ENCODE assay signal across 8 mouse cellular contexts in genomic region chr6:71823085-71823484, GRCm38 (mm10). TPM values are rescaled to one million over a fixed set of nuclear protein-coding genes. Genes with fewer than 3 reads are reported as not detected.
DNase-seq lines count a peak whose midpoint lies in the region; ATAC-seq and TF ChIP-seq lines count a peak whose summit lies in the region.

No protein-coding gene starts in this region.

- 2% methylated on average over 7 of the region's 7 CpGs for WGBS in embryonic facial prominence, embryonic 15.5 days
- WGBS in limb, embryonic 12.5 days, result 1% methylated on average over 7 of the region's 7 CpGs
- 2% methylated on average over 7 of the region's 7 CpGs for WGBS in neural tube, embryonic 12.5 days

- peak overlapping the region; percentile 66 for H3K4me2 ChIP-seq in embryonic facial prominence, embryonic 15.5 days (replicated peaks)
- H3K4me2 ChIP-seq in limb, embryonic 12.5 days, result peak overlapping the region; percentile 73
- H3K4me2 ChIP-seq in neural tube, embryonic 12.5 days (replicated peaks), result peak overlapping the region; percentile 77

- H3K9ac ChIP-seq in embryonic facial prominence, embryonic 15.5 days, result peak overlapping the region; percentile 41
- H3K9ac ChIP-seq in limb, embryonic 12.5 days (replicated peaks), result peak overlapping the region; percentile 62
- peak overlapping the region; percentile 49 for H3K9ac ChIP-seq in neural tube, embryonic 12.5 days

- H3K9me3 ChIP-seq in embryonic facial prominence, embryonic 15.5 days (replicated peaks), result no peaks in the 10 kb centered on the region
- H3K9me3 ChIP-seq in limb, embryonic 12.5 days, result no peaks in the 10 kb centered on the region
- H3K9me3 ChIP-seq in neural tube, embryonic 12.5 days, result no peaks in the 10 kb centered on the region

- peak overlapping the region; percentile 76 for H3K27ac ChIP-seq in layer of hippocampus, adult 2 months
- no peak overlapping the region for H3K27ac ChIP-seq in embryonic facial prominence, embryonic 15.5 days (replicated peaks)
- 0 out of 2 replicates have a peak overlapping the region, but pooled peaks have one; percentile 60 for H3K27ac ChIP-seq in limb, embryonic 12.5 days
- no peak overlapping the region for H3K27ac ChIP-seq in neural tube, embryonic 12.5 days

- TF ChIP-seq CTCF in layer of hippocampus, adult 2 months (conservative IDR thresholded peaks at IDR 0.05), result no peak

- 0 out of 2 replicates have a peak, but pooled peaks cover 12% of the 10 kb centered on the region for H3K4me1 ChIP-seq in embryonic facial prominence, embryonic 15.5 days
- 0 out of 2 replicates have a peak, but pooled peaks cover 10% of the 10 kb centered on the region for H3K4me1 ChIP-seq in limb, embryonic 12.5 days (replicated peaks)
- no peaks in the 10 kb centered on the region; the same call in 1 of the 2 replicates for H3K4me1 ChIP-seq in neural tube, embryonic 12.5 days

- peaks cover 6% of the 10 kb centered on the region for H3K36me3 ChIP-seq in embryonic facial prominence, embryonic 15.5 days
- peaks cover 6% of the 10 kb centered on the region for H3K36me3 ChIP-seq in limb, embryonic 12.5 days
- H3K36me3 ChIP-seq in neural tube, embryonic 12.5 days, result peaks cover 5% of the 10 kb centered on the region; the same call in 1 of the 2 replicates

- no peak for ATAC-seq in embryonic facial prominence, embryonic 15.5 days (ENCODE audit: insufficient number of reproducible peaks, low FRiP score, low TSS enrichment, low read depth)
- ATAC-seq in limb, embryonic 12.5 days (ENCODE audit: insufficient number of reproducible peaks, insufficient read depth, low FRiP score, low TSS enrichment, low read depth), result peak; percentile 32; the same call in 1 of the 2 replicates
- ATAC-seq in neural tube, embryonic 12.5 days (ENCODE audit: low FRiP score, low read depth), result peak; percentile 48

- H3K27me3 ChIP-seq in embryonic facial prominence, embryonic 15.5 days, result no peaks in the 10 kb centered on the region
- no peaks in the 10 kb centered on the region for H3K27me3 ChIP-seq in limb, embryonic 12.5 days
- H3K27me3 ChIP-seq in neural tube, embryonic 12.5 days (replicated peaks), result no peaks in the 10 kb centered on the region

- no peak for DNase-seq in layer of hippocampus, adult 2 months (ENCODE audit: low spot score in 2 of 2)
- no peak for DNase-seq in layer of hippocampus, adult 9-10 months (ENCODE audit: low spot score)
- no peak for DNase-seq in retina, embryonic 14.5 days (ENCODE audit: low spot score)
- DNase-seq in embryo, embryonic 9.5 days (ENCODE audit: extremely low spot score), result no peak
- no peak for DNase-seq in adrenal gland, adult 8-10 months

- peak overlapping the region; percentile 76 for H3K4me3 ChIP-seq in layer of hippocampus, adult 2 months
- H3K4me3 ChIP-seq in embryonic facial prominence, embryonic 15.5 days (replicated peaks), result peak overlapping the region; percentile 78
- peak overlapping the region; percentile 67 for H3K4me3 ChIP-seq in limb, embryonic 12.5 days (replicated peaks)
- H3K4me3 ChIP-seq in neural tube, embryonic 12.5 days, result peak overlapping the region; percentile 65

RNA-seq across cellular contexts. Expression of gene Mrpl35, which starts 3.7 kb away (rescaled TPM):
- 10 to 100 TPM; 31.2 to 31.8 TPM for total RNA-seq in layer of hippocampus, adult 2 months (2021)
- 59.2 TPM in 2 replicates for polyA plus RNA-seq in embryonic facial prominence, embryonic 15.5 days (2015; fragmentation: Nextera tagmentation; extraction: Ambion mirVana)
- 58.0 and 62.6 TPM in 2 replicates for polyA plus RNA-seq in limb, embryonic 12.5 days (2016; fragmentation: Nextera tagmentation; extraction: Ambion mirVana)
- polyA plus RNA-seq in neural tube, embryonic 12.5 days (2016; fragmentation: Nextera tagmentation; extraction: Ambion mirVana), result 46.3 and 48.6 TPM in 2 replicates
- 10 to 100 TPM; 35.0 to 41.1 (median 39.2) TPM for total RNA-seq in adrenal gland, adult 8-10 months (2022)

RNA-seq across cellular contexts. Expression of gene Immt, which starts 8.0 kb away (rescaled TPM):
- 100 to 1,000 TPM; 131 to 137 TPM for total RNA-seq in layer of hippocampus, adult 2 months (2021)
- 148 and 149 TPM in 2 replicates for polyA plus RNA-seq in embryonic facial prominence, embryonic 15.5 days (2015; fragmentation: Nextera tagmentation; extraction: Ambion mirVana)
- polyA plus RNA-seq in limb, embryonic 12.5 days (2016; fragmentation: Nextera tagmentation; extraction: Ambion mirVana), result 178 and 189 TPM in 2 replicates
- polyA plus RNA-seq in neural tube, embryonic 12.5 days (2016; fragmentation: Nextera tagmentation; extraction: Ambion mirVana), result 155 and 162 TPM in 2 replicates
- 100 to 1,000 TPM; 226 to 361 (median 285) TPM for total RNA-seq in adrenal gland, adult 8-10 months (2022)

Comparison
In these comparisons a context has a peak if more than half of its experiments do, and no peak if none do; other contexts are left out.
1. H3K27ac ChIP-seq: peak in layer of hippocampus, adult 2 months (single experiment) and limb, embryonic 12.5 days (single experiment); none in embryonic facial prominence, embryonic 15.5 days (single experiment) and neural tube, embryonic 12.5 days (single experiment).
2. Peak in every context shown above with its lines, with median percentiles within 50 percentile points of each other: H3K4me3 ChIP-seq, H3K4me2 ChIP-seq and H3K9ac ChIP-seq.